Mouse (Mus musculus) mesoderm, embryonic 11.5 days (tissue): ENCODE data around the gene Fcrl1.
A peak's percentile ranks its signal among the peaks of the same experiment; 100 is the strongest.
"Not testable (repeated sequence)": the region's sequence is repeated elsewhere in the genome, so short reads cannot be mapped to it uniquely, and the experiment has no call there.

ENCODE experiments used
- DNase-seq: peaks from one replicate; pipeline ENCODE4 v3.0.0-alpha.2; 2012; ENCODE audit warnings: low read depth, low spot score

Gene Fcrl1

DNA sequence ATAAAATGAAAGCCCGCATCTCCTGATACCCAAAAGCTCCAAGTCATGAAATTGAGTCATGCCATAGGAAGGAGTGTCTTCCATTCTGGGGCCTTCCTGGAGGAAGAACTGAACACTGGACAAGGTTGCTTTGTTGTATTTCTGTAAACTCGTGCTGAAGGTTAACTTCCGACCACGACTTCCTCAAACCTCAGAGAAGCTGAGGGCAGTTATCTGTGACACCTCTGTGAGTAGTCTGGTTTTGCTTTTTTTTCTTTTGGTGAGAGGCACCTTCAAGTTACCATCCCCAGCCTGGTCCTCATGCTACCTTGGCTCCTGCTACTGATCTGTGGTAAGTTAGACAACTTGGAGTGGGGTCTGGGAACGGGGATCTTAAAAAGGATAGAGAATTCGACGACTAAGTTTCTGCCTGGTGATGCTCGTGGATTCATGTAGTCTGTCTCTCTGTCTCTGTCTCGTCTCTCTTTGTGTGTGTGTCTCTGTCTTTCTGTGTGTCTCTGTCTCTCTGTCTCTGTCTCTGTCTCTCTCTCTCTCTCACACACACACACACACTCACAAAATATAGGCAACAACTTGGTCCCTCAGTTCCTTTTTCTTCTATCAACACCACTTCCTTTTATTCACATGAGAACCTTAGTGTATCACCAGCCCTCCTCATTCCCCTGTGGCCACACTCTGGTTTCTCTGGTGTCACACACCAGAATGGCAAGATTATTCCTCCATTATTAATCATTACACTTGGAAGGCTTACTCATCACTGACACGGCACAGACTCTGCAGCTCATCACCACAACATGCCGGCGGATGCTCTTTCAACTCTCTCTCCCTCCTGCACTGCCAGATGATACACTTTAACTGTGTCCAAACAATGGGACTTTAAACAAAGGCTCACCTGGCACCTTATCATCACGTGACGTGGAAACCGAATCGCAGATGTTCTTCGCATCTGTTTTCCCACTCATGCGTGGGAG, at the start of gene Fcrl1:
Fcrl1 (plus strand) TSS at position 193 of the 971 bp plus-strand sequence.
- no peak for DNase-seq

DNA sequence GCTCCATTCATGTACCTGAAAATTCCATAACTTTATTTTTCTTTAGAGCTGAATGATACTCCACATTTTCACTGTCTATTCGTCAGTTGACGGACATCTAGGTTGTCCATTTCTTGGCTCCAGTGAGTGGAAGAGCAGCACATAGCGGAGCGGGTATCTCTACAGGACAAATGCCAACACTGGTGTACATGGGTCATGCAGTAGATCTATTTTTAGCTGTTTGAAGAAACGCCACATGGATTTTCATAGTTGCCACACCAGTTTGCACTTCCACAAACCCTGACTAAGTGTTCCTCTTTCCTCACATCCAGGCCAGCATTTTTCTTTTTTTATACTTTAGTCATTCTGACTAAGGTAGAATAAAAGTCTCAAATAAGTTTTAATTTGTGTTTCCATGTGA, 38.3 kb upstream of the Fcrl1 start:
- DNase-seq, result no peak

DNA sequence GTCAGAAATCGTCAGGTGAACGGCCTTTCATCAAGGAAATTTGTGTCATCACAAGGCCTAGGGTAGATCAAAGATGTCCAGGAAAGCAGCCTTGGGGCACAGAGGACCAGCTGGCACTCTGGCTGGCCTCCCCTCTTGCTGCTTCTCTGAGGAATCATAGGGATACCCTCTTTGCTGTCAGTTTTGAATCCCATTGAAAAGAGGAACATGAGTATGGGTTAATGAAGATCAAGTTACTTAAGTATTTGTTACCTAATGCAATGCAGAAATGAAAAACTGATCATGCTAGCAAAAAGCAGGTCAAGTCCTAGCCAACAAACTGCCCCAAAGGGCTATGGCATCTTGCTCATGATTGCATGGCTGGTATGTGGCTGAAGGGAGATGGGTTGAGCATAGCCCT, 25.2 kb upstream of the Fcrl1 start:
- not testable (repeated sequence) for DNase-seq

DNA sequence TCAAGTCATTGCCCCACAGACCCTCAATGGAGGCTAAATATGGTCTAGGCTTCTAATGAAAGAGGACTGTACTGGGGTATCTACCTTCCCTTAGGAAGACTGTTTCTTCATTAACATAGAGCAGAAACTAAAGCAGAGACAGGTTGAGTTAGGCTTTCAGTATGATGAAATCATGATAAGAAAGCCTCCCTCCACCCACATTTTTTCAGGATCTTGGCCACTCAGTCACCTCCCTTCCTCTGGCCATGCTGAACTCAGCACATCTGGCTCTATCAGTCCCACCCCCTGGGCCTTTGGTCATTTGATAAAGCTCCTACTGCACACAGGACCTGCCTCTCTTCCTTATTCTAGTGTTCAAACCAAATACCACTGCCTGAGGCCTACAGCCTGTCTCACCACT, 18.6 kb upstream of the Fcrl1 start, which contains the start of gene Cd5l:
Cd5l (plus strand) TSS at position 301 of the 400 bp plus-strand sequence.
- no peak for DNase-seq

DNA sequence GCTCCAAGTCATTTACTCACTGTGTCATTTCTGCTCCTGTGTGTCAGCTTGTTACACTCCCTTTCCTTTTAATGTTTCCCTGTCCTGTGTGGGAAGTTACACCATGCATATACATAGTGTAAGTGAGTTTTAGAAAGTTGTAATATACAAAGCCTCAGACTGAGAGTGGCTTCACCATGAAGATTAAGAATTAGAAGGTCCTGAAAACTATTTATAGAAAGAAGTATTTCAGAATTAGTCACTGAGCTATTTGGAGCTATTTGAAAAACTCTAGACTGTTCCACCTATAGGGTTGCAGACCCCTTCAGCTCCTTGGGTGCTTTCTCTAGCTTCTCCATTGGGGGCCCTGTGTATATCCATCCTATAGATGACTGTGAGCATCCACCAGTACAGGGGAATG, 17.0 kb upstream of the Fcrl1 start:
- no peak for DNase-seq

DNA sequence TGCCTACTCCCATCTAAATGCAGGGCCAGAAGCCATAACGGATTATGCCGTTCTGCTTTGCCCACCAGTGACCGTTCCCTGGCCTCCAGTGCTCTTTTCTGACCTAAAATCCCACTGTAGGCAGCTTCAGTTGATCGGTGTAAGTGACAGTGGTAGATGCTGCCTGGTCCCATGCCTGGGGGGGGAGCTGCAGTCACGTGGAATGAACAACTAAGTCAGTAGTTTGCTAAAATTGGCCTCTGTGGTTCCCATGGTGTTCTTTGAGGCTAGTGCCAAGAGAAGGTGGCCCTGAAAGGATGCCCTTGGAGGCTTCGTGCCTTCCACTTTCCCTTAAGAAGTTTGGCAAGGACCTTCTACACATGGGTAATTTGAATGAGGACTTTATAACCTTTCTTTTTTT, 15.7 kb upstream of the Fcrl1 start:
- DNase-seq, result no peak

DNA sequence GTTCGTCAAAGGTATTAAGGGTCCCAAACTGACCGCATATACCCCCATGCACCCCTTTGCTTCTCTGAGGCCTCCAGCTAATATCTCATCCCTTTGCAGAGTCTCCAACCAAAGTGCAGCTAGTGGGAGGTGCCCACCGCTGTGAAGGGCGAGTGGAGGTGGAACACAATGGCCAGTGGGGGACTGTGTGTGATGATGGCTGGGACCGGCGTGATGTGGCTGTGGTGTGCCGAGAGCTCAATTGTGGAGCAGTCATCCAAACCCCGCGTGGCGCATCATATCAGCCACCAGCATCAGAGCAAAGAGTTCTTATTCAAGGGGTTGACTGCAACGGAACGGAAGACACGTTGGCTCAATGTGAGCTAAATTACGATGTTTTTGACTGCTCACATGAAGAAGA, 10.5 kb upstream of the Fcrl1 start:
- no peak for DNase-seq

DNA sequence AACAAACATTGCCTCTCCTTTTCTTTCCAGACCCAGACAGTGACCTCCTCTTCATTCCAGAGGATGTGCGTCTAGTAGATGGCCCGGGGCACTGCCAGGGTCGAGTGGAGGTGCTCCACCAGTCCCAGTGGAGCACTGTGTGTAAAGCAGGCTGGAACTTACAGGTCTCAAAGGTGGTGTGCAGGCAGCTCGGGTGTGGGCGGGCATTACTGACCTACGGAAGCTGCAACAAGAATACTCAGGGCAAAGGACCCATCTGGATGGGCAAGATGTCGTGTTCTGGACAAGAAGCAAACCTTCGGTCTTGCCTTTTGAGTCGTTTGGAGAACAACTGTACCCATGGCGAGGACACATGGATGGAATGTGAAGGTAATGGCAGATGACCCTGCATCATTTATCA, 8.7 kb upstream of the Fcrl1 start:
- DNase-seq, result no peak

DNA sequence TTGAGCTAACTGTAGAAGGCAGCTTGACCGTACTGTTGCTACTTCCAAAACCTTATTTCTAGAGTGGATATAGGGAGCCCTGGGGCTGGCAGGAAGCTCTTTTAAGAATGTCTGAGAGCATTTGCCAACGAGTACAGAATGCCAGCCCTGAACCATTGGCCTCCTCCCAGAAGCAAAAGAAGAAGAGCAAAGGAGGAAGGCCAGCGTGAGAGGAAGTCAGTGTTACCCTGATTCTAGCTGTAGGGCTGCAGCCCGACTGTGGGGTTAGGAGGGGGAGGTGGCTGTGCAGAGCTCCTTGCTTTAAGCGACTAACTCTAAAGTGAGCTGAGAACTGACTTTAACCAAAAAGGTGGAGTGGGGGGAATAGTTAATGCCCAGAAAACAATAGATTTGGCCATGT, 7.0 kb upstream of the Fcrl1 start:
- DNase-seq, result no peak

DNA sequence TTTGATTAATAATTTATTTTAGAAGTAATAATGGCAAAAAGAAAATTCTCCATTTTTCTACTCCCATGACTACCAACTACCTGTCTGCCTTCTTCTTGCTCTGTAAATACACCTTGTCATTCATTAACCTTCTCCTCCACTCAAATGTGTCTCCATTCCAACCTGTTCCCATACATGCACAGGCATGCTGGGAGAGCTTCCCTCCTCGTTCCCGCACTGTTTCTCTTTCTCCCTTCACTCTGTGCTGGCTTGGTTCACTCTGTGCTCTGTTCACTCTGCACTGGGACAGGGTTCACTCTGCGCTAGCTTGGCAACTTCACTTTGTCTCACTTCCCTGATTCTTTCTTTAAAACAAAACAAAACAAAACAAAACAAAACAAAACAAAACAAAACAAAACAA, 1.0 kb downstream of the Fcrl1 start:
- DNase-seq, result no peak

DNA sequence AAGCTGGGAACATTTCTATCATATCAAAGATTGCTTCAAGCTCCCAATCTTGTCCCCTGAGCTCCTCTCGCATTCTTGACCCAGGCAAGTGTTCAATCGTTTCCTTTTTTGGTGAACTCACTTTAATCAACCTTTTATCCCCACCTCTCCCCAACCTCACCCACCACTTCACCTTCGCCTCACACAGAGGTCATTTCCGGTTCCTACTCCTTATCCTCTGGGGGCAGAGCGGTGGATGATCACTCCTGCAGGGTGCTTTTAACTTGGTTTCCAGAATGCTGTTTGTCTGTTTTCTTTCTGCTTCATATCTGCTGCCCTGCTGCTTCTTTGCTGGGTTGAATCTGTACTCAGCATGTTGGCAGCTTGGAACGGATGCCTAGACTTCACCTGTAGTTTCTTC, 1.5 kb downstream of the Fcrl1 start:
- no peak for DNase-seq

DNA sequence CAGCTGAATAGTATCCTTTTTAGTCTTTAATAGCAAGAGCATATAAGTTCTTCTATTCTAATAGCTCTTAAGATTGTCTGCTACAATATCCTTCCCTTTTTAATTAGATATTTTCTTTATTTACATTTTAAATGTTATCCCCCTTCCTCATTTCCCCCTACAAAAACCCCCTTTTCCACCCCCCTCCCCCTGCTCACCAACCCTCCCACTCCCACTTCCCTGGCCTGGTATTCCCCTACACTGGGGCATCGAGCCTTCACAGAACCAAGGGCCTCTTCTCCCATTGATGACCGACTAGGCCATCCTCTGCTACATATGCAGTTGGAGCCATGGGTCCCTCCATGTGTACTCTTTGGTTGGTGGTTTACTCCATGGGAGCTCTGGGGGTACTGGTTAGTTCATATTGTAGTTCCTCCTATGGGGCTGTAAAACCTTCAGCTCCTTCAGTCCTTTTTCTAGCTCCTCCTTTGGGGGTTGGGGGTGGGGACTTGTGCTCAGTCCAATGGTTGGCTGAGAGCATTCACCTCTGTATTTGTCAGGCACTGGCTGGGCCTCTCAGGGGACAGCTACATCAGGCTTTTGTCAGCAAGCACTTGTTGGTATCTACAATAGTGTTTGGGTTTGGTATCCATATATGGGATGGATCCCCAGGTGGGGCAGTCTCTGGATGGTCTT, 3.6 kb downstream of the Fcrl1 start:
- not testable (repeated sequence) for DNase-seq

DNA sequence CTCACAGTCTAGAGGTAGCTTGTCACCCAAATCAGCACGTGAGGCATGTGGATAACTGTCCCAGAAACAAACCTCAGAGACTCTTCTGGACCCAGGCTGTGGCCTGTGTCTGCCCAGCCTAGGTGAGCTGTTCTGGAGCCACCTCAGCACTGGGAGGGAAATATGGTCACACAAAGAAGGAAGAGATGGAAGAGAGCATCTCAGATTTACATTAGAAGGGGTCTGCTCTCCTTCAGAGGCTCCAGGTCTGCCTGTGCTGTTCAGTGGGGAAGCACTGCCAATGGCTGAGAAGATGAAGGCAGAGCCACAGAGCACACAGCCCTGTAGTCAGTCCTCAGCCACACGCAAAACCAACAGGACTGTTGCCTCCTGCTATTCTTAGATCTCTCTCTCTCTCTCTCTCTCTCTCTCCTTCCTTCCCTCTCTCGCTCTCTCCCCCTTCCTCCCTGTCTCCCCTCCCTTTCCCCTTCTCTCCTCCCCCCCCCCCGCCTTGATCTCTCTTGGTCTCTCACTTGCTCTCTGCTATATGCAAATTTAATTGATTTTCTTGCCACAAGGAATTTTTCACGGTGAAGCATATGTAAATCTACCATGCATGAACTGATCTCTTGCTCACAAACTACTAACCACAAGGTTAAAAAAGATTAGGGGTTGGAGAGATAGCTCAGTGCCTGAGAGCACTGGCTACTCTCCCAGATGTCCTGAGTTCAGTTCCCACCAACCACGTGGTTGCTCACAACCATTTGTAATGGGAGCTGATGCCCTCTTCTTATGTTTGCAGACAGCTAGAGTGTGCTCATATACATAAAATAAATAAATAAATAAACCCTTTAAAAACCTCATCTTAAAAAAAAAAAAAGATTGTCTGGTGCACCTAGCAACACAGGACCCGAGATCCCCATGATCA, 5.9 kb downstream of the Fcrl1 start:
- no peak for DNase-seq

DNA sequence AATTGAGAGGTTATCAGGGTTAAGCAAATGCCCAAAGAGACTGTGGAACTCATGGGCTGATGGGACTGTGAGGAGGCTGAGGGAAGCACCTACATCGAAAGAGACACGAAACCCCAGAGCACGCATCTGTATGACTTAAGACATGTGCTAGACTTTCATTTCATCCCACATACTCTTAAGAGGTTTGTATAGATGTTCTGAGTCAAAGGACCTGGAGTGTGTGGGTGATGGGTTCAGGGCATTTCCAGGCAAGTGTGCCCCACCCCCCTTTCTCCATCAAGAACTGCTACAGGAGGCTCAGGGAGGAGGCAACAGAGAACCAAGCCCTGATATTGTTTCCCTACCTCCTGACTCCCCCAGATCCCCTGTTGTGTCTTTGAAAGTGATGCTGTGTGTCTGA, 7.1 kb downstream of the Fcrl1 start:
- no peak for DNase-seq

DNA sequence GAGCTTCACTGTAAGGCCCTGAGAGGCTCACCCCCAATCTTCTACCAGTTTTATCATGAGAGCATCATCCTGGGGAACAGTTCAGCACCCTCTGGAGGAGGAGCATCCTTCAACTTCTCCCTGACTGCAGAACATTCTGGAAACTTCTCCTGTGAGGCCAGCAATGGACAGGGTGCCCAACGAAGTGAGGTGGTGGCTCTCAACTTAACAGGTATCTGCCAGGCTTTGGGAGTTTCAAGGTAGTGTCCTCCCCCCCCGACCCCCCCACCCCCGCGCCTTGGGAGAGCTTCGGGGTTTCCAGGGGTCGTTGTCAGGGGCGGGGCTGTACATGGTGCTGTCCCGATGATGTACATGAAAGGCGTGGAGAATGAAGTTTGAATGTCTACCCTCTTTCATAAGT, 8.9 kb downstream of the Fcrl1 start:
- DNase-seq, result no peak

DNA sequence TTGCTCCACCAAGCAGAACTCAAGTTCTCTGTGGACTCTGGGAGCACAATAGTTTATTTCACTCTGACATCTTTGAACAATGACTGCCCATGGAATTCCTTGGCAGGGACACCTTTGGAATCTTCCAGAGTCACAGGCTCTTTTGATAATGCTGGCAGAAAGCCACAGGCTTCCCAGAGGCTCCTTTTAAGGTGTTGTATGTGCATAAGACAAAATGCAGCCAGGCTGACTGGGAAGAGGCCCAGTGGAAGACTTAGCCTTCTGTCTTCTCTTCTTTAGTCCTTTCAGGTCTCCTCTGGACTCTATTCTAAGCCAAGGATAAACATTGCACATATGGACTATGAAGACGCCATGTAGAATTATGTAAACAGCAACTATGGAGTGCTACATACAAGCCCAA, 14.7 kb downstream of the Fcrl1 start:
- DNase-seq, result no peak

DNA sequence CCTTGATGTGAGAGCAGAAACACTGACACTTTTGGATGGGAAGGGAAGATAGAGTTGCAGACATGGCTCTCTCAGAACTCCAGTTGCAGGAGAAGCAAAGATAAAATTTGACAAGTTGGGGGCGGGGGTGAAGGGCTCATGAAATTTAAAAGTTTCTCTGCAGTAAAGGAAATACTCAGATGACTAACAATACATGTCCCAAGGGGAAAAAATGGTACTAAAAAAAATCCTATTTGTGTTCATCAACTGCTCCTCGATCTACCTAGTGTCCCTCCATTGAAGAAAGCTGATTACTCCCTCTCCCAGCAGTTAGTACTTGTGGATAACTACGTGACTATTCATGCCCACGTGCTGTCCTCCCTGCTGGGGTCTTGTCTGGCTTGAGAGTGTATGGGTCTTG, 22.6 kb downstream of the Fcrl1 start:
- no peak for DNase-seq

DNA sequence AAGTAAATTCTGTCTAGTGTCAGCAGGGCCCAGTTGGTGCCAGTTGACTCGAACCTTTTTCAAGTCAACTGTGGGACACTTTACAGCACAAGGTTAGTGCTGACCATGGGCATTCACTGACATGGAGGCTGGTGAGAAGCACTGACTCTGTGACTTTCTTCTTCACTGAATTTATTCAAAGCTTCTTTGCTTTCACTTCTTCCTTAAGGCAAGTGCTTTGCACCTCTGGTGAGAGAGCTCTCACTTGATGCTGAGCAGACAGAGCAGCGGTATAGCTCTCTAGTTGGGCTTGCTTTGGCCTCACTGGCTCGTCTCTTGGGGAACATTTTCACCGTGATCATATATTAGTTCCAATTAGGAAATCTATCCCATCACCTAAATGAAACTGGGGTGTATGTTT, 23.7 kb downstream of the Fcrl1 start:
- DNase-seq, result no peak

DNA sequence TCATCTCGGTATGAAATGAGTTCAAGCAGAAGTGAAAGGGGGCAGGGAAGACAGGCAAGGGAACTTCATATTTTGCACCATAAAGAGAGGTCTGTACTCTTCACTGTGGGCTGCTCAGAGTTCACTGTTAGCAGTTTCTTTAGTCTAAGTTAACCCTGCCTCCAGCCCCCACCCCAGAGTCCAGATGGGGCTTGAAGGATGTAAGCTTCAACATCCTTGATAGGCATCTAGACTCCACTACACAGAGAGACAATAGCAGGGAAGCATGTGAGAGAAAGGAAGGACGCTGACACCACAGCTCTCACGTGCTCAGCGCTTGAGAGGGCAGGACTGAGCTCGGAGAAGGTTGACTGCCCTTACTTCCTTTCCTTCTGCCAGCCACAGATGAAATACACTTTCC, 25.1 kb downstream of the Fcrl1 start:
- no peak for DNase-seq

DNA sequence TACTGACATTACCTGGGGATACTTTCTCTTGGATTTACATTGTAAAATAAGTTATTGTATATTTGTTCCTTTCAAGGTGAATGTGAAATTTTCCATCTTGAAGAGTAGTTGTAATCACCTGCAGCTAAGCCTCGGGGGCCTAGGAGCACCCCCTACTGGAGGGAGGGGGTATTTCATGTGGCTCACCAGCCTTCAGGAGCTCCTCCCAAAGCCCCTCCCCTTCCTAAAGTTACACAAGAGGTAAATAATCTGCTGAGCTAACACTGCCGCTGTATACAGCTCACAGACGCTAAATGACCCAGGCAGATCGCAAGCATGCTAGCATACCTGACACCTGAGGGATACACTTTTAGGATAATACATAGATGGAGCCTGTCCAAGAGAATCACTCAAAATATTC, 32.0 kb downstream of the Fcrl1 start:
- DNase-seq, result peak; percentile 61

DNA sequence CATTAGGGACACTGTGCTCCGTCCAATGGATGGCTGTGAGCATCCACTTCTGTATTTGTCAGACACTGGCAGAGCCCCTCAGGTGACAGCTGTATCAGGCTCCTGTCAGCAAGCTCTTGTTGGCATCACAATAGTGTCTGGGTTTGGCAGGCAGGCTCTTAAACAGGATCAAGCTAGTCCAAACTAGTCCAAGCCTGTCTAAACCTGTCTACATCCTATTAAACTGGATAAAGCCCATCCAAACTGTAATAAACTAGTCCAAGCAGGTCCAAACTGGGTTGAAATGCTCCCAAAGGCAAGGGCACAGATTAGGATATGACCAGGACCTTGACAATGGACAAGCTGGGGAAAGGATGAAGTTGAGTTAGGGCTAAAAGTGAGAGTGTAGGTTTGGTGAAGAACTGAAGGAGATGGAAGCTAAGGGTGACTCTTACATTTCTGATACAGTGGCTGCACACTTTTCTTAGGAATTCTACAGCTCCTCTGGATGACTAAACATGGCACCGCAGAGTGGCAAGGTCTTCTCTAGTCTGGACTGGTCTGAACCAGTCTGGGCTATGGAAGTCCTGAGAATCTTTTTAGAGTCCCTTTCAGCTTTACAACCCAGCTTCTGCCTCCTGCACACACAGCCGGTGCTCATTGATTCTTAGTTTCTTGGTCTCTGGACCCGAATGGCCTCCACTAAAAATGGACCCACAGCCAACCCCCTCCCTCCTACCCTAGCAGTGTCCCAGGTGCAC, 33.2 kb downstream of the Fcrl1 start:
- no peak for DNase-seq
